Mouse (Mus musculus) intestine, postnatal 0 days (tissue): ENCODE measurements around the gene C87436. TPM values are rescaled to one million over a fixed set of nuclear protein-coding genes. Genes with fewer than 3 reads are reported as not detected.

ENCODE experiments used
- ATAC-seq: fragments of 200-750 bp; cut with Nextera tagmentation; 2 replicates; pipeline ENCODE4 v1.8.0; 2017; ENCODE audit warnings: mild to moderate bottlenecking, moderate TSS enrichment, moderate library complexity
- H3K27ac ChIP-seq: fragments of 300-500 bp; sonication (generic); 2 replicates; pipeline ENCODE4 v1.5.1; 2014; ENCODE audit warnings: mild to moderate bottlenecking, low read depth, low read length, moderate library complexity
- H3K27me3 ChIP-seq: fragments of 300-500 bp; sonication (generic); replicated peaks from 2 replicates; pipeline ENCODE4 v1.6.1; 2014; ENCODE audit warnings: low read length, mixed read lengths; ENCODE audit not compliant: control insufficient read depth, insufficient read depth
- H3K36me3 ChIP-seq: fragments of 300-500 bp; sonication (generic); 2 replicates; pipeline ENCODE4 v1.6.1; 2014; ENCODE audit warnings: mild to moderate bottlenecking, moderate library complexity; ENCODE audit not compliant: control insufficient read depth, insufficient read depth
- H3K4me1 ChIP-seq: fragments of 300-500 bp; sonication (generic); replicated peaks from 2 replicates; pipeline ENCODE4 v1.6.1; 2014; ENCODE audit warnings: antibody characterized with exemption, low read length, mixed read lengths; ENCODE audit not compliant: control insufficient read depth, insufficient read depth
- H3K4me2 ChIP-seq: fragments of 300-500 bp; sonication (generic); replicated peaks from 2 replicates; pipeline ENCODE4 v1.6.1; 2014; ENCODE audit warnings: low read depth, mild to moderate bottlenecking, moderate library complexity
- H3K4me3 ChIP-seq: fragments of 300-500 bp; sonication (generic); 2 replicates; pipeline ENCODE4 v1.5.1; 2014; ENCODE audit warnings: low read depth, low read length
- H3K9ac ChIP-seq: fragments of 300-500 bp; sonication (generic); 2 replicates; pipeline ENCODE4 v1.6.1; 2014; ENCODE audit warnings: mild to moderate bottlenecking, low read depth, low read length
- H3K9me3 ChIP-seq: fragments of 300-500 bp; sonication (generic); 2 replicates; pipeline ENCODE4 v1.6.1; 2016; ENCODE audit warnings: mixed run types; ENCODE audit not compliant: control insufficient read depth
- CTCF ChIP-seq: sonication (generic); IDR thresholded peaks from 2 replicates; pipeline ENCODE4 v1.5.1; 2016; ENCODE audit warnings: low read depth, mild to moderate bottlenecking, control low read depth, antibody characterized with exemption, moderate library complexity
- WGBS: fragments of 180-500 bp; shearing (Covaris S2); extraction: QIAGEN DNeasy Blood & Tissue Kit; methylation state at CpG from one replicate; pipeline ENCODE4 v1.1.7; 2014; 5-methylcytosine and 5-hydroxymethylcytosine counted together
- polyA plus RNA-seq: library from polyadenylated mRNA; unstranded; fragments of >200 nt; fragmentation: Nextera tagmentation; extraction: Ambion mirVana; gene quantifications from 2 replicates; pipeline ENCODE4 v1.2.1, GENCODE M21; 2015

Gene C87436
- polyA plus RNA-seq, 1 experiment from 2014 or later = 12.8 TPM

GRCm38 (mm10) chr6:86395969-86396368 lies 42.2 kb upstream of the C87436 start:
- no peak overlapping the region for H3K27ac ChIP-seq
- 21% methylated on average over 10 of the region's 10 CpGs for WGBS
- H3K4me3 ChIP-seq = peak overlapping the region; percentile 98
- no peak overlapping the region for H3K9ac ChIP-seq
- no peaks in the 10 kb centered on the region for H3K9me3 ChIP-seq
- H3K36me3 ChIP-seq = peaks cover 15% of the 10 kb centered on the region
- no peak for TF ChIP-seq CTCF
- ATAC-seq = no peak
- no peaks in the 10 kb centered on the region for H3K27me3 ChIP-seq
- H3K4me2 ChIP-seq = peak overlapping the region; percentile 79
- 0 out of 2 replicates have a peak, but pooled peaks cover 10% of the 10 kb centered on the region for H3K4me1 ChIP-seq

- ATAC-seq = peak; percentile 83
- under 1% methylated on average over 49 of the region's 51 CpGs for WGBS
- no peak for TF ChIP-seq CTCF
- Histone ChIP-seq H3K4me3 (peak within 1 kb of the TSS; percentile 98), H3K4me2 (peak within 1 kb of the TSS; percentile 79), H3K27ac (peak within 1 kb of the TSS; percentile 89), H3K27me3 (no peaks in the 10 kb centered on the region), H3K4me1 (0 out of 2 replicates have a peak, but pooled peaks cover 10% of the 10 kb centered on the region), H3K36me3 (peaks cover 9% of the 10 kb centered on the region), H3K9ac (peak within 1 kb of the TSS; percentile 77), H3K9me3 (no peaks in the 10 kb centered on the region)
Measured at GRCm38 (mm10) chr6:86396581-86397256, 41.5 kb upstream of the C87436 start, which contains the start of gene Pcyox1. Gene Pcyox1 (minus strand): TSS chr6:86397154.

GRCm38 (mm10) chr6:86397257-86397980 lies 40.8 kb upstream of the C87436 start:
- Histone ChIP-seq H3K4me2 (peak overlapping the region; percentile 79), H3K9me3 (no peaks in the 10 kb centered on the region), H3K36me3 (peaks cover 4% of the 10 kb centered on the region; the same call in 1 of the 2 replicates), H3K4me3 (peak overlapping the region; percentile 98), H3K27me3 (no peaks in the 10 kb centered on the region), H3K27ac (peak overlapping the region; percentile 89; the same call in 1 of the 2 replicates), H3K4me1 (0 out of 2 replicates have a peak, but pooled peaks cover 10% of the 10 kb centered on the region), H3K9ac (peak overlapping the region; percentile 77)
- WGBS = 2% methylated on average over 14 of the region's 14 CpGs
- ATAC-seq = no peak
- TF ChIP-seq CTCF = no peak

- no peak overlapping the region for H3K27ac ChIP-seq
- no peaks in the 10 kb centered on the region for H3K9me3 ChIP-seq
- no peak overlapping the region for H3K4me3 ChIP-seq
- H3K27me3 ChIP-seq = no peaks in the 10 kb centered on the region
- H3K9ac ChIP-seq = no peak overlapping the region
- H3K4me2 ChIP-seq = no peak overlapping the region
- no peaks in the 10 kb centered on the region for H3K36me3 ChIP-seq
- 89% methylated on average over 2 of the region's 2 CpGs for WGBS
- H3K4me1 ChIP-seq = 0 out of 2 replicates have a peak, but pooled peaks cover 10% of the 10 kb centered on the region
- ATAC-seq = no peak
- TF ChIP-seq CTCF = no peak
Measured at GRCm38 (mm10) chr6:86398986-86399385, 39.2 kb upstream of the C87436 start.

- H3K9ac ChIP-seq = no peak overlapping the region
- H3K27ac ChIP-seq = no peak overlapping the region
- no peaks in the 10 kb centered on the region for H3K36me3 ChIP-seq
- H3K27me3 ChIP-seq = no peaks in the 10 kb centered on the region
- H3K4me2 ChIP-seq = no peak overlapping the region
- 41% methylated on average over 2 of the region's 2 CpGs for WGBS
- 0 out of 2 replicates have a peak, but pooled peaks cover 10% of the 10 kb centered on the region for H3K4me1 ChIP-seq
- no peaks in the 10 kb centered on the region for H3K9me3 ChIP-seq
- TF ChIP-seq CTCF = no peak
- H3K4me3 ChIP-seq = no peak overlapping the region
- no peak for ATAC-seq
Measured at GRCm38 (mm10) chr6:86399995-86400394, 38.2 kb upstream of the C87436 start.

GRCm38 (mm10) chr6:86400972-86401371 lies 37.2 kb upstream of the C87436 start:
- Histone ChIP-seq H3K9ac (no peak overlapping the region), H3K27ac (no peak overlapping the region), H3K27me3 (no peaks in the 10 kb centered on the region), H3K36me3 (no peaks in the 10 kb centered on the region), H3K4me2 (peak overlapping the region; percentile 55), H3K9me3 (no peaks in the 10 kb centered on the region), H3K4me3 (peak overlapping the region; percentile 22; the same call in 1 of the 2 replicates), H3K4me1 (0 out of 2 replicates have a peak, but pooled peaks cover 5% of the 10 kb centered on the region)
- WGBS = 5% methylated on average over 9 of the region's 9 CpGs
- peak; percentile 31; the same call in 1 of the 2 replicates for ATAC-seq
- TF ChIP-seq CTCF = peak; percentile 85
